Mouse (Mus musculus) erythroblast, embryonic 14.5 days (primary cell): ENCODE measurements around the gene Mis18a.

Source experiments
- GATA1 ChIP-seq: IDR thresholded peaks from 2 replicates; pipeline ENCODE4 v1.6.1; 2012; ENCODE audit warnings: low read length, inconsistent platforms, mixed read lengths
- TAL1 ChIP-seq: IDR thresholded peaks from 3 replicates; pipeline ENCODE4 v1.6.1; 2012; ENCODE audit warnings: low read length, inconsistent platforms, mixed read lengths

DNA sequence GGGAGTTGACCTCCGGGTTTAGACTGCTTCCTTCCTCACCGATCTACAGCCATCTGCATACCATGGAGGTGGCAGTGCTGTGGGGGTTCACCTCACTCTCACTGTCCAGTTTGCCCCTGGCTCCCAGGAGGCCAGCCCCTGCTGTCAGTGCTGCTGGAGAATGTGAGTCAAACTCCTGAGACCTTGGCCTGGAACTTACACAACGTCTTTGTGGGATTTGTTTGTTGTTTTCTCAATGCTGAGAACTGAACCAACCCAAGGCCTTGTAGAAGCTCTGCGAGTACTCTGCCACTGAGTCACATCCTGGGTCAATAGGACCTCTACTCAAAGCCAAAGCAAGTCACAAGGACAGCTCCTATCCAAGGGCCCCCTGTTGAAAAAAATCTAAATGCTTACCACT is 8.4 kb upstream of the Mis18a start:
- no peak for TF ChIP-seq GATA1
- no peak for TF ChIP-seq TAL1
